Mouse (Mus musculus) embryonic fibroblast, embryonic 13.5 days (primary cell): ENCODE measurements around the gene Cadm2.

Experiments
- CTCF ChIP-seq: IDR thresholded peaks from 2 replicates; pipeline ENCODE4 v1.5.1; 2011; ENCODE audit warnings: mild to moderate bottlenecking, control low read depth, low read length, moderate library complexity, borderline replicate concordance; ENCODE audit not compliant: insufficient read depth
- POLR2A ChIP-seq: IDR thresholded peaks from 2 replicates; pipeline ENCODE4 v1.6.1; 2011; ENCODE audit warnings: low read depth, mild to moderate bottlenecking, control low read depth, low read length, moderate library complexity

- no peak for TF ChIP-seq CTCF
- TF ChIP-seq POLR2A, result no peak
Measured at GRCm38 (mm10) chr16:67410482-67410881, 210.2 kb downstream of the Cadm2 start.
